Mouse (Mus musculus) small intestine, adult 2 months (tissue): ENCODE measurements around the gene Arhgef2.

Experiments used
- CTCF ChIP-seq: fragments of 200-500 bp; IDR thresholded peaks from 2 replicates; pipeline ENCODE4 v1.5.1; 2012; ENCODE audit warnings: low read depth, mild to moderate bottlenecking, control low read depth, inconsistent platforms, low read length, moderate library complexity, mixed read lengths; ENCODE audit not compliant: insufficient replicate concordance, insufficient read length; ENCODE audit errors: extremely low read depth
- POLR2A ChIP-seq: fragments of 200-500 bp; IDR thresholded peaks from 2 replicates; pipeline ENCODE4 v1.6.1; 2012; ENCODE audit warnings: low read depth, mild to moderate bottlenecking, control low read depth, inconsistent platforms, low read length, moderate library complexity

- TF ChIP-seq CTCF (no peak), POLR2A (no peak)
These were observed 52.8 kb downstream of the Arhgef2 start for GRCm38 (mm10) chr3:88658441-88659127.
